Mouse (Mus musculus) intestine, postnatal 0 days (tissue): Measurements from ENCODE around the gene Pdcd1lg2. TPM values are rescaled to one million over a fixed set of nuclear protein-coding genes. Genes with fewer than 3 reads are reported as not detected.
A peak's percentile ranks its signal among the peaks of the same experiment; 100 is the strongest.

Experiments
- ATAC-seq: fragments of 200-750 bp; cut with Nextera tagmentation; 2 replicates; pipeline ENCODE4 v1.8.0; 2017; ENCODE audit warnings: mild to moderate bottlenecking, moderate TSS enrichment, moderate library complexity
- H3K27ac ChIP-seq: fragments of 300-500 bp; sonication (generic); 2 replicates; pipeline ENCODE4 v1.5.1; 2014; ENCODE audit warnings: mild to moderate bottlenecking, low read depth, low read length, moderate library complexity
- H3K27me3 ChIP-seq: fragments of 300-500 bp; sonication (generic); replicated peaks from 2 replicates; pipeline ENCODE4 v1.6.1; 2014; ENCODE audit warnings: low read length, mixed read lengths; ENCODE audit not compliant: control insufficient read depth, insufficient read depth
- H3K36me3 ChIP-seq: fragments of 300-500 bp; sonication (generic); 2 replicates; pipeline ENCODE4 v1.6.1; 2014; ENCODE audit warnings: mild to moderate bottlenecking, moderate library complexity; ENCODE audit not compliant: control insufficient read depth, insufficient read depth
- H3K4me1 ChIP-seq: fragments of 300-500 bp; sonication (generic); replicated peaks from 2 replicates; pipeline ENCODE4 v1.6.1; 2014; ENCODE audit warnings: antibody characterized with exemption, low read length, mixed read lengths; ENCODE audit not compliant: control insufficient read depth, insufficient read depth
- H3K4me2 ChIP-seq: fragments of 300-500 bp; sonication (generic); replicated peaks from 2 replicates; pipeline ENCODE4 v1.6.1; 2014; ENCODE audit warnings: low read depth, mild to moderate bottlenecking, moderate library complexity
- H3K4me3 ChIP-seq: fragments of 300-500 bp; sonication (generic); 2 replicates; pipeline ENCODE4 v1.5.1; 2014; ENCODE audit warnings: low read depth, low read length
- H3K9ac ChIP-seq: fragments of 300-500 bp; sonication (generic); 2 replicates; pipeline ENCODE4 v1.6.1; 2014; ENCODE audit warnings: mild to moderate bottlenecking, low read depth, low read length
- H3K9me3 ChIP-seq: fragments of 300-500 bp; sonication (generic); 2 replicates; pipeline ENCODE4 v1.6.1; 2016; ENCODE audit warnings: mixed run types; ENCODE audit not compliant: control insufficient read depth
- CTCF ChIP-seq: sonication (generic); IDR thresholded peaks from 2 replicates; pipeline ENCODE4 v1.5.1; 2016; ENCODE audit warnings: low read depth, mild to moderate bottlenecking, control low read depth, antibody characterized with exemption, moderate library complexity
- WGBS: fragments of 180-500 bp; shearing (Covaris S2); extraction: QIAGEN DNeasy Blood & Tissue Kit; methylation state at CpG from one replicate; pipeline ENCODE4 v1.1.7; 2014; 5-methylcytosine and 5-hydroxymethylcytosine counted together
- polyA plus RNA-seq: library from polyadenylated mRNA; unstranded; fragments of >200 nt; fragmentation: Nextera tagmentation; extraction: Ambion mirVana; gene quantifications from 2 replicates; pipeline ENCODE4 v1.2.1, GENCODE M21; 2015

Pdcd1lg2 gene
- polyA plus RNA-seq, 1 experiment from 2014 or later = not detected

DNA sequence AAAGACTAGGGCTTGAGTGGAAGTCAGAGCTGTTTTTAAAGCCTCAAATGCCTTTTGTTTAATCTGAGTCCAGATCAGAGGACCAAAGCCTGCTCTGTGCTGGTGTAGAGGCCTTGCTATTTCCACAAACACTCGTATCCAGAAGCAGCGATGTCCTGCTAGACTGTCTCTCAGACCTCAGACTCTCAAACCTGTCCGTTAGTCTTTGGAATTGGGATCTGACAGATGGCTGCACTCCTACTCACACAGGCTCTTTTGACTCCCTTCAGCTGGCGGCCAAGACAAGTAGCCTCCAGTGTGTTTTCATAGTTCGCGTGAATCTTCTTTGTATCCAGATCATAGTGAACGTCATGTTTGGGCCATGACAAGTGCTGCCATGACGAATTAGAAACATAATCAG lies 39.7 kb downstream of the Pdcd1lg2 start:
- H3K4me1 ChIP-seq = no peaks in the 10 kb centered on the region
- no peak overlapping the region for H3K9ac ChIP-seq
- no peak overlapping the region for H3K27ac ChIP-seq
- no peaks in the 10 kb centered on the region for H3K36me3 ChIP-seq
- no peak for ATAC-seq
- no peaks in the 10 kb centered on the region; the same call in 1 of the 2 replicates for H3K9me3 ChIP-seq
- H3K27me3 ChIP-seq = no peaks in the 10 kb centered on the region
- 83% methylated on average over 8 of the region's 8 CpGs for WGBS
- no peak for TF ChIP-seq CTCF
- H3K4me3 ChIP-seq = no peak overlapping the region
- H3K4me2 ChIP-seq = no peak overlapping the region

DNA sequence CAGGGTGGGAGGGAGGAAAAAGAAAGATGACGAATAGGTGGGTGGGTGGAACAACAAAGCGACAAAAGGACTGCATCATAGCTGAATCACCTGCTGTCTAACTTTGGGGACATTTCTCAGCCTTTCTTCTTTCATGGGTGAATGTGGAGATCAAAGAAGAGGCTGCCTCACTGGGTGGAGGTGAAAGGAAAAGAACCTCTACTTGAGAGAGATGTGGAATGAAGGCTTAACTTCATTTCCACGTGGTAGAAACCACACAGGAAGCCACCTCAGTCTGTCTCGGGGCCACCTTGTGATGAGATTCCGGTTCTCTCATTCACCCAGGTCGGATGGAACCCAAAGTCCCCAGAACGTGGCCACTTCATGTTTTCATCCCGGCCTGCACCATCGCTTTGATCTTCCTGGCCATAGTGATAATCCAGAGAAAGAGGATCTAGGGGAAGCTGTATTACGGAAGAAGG lies 43.5 kb downstream of the Pdcd1lg2 start:
- 77% methylated on average over 10 of the region's 10 CpGs for WGBS
- Histone ChIP-seq H3K9me3 (no peaks in the 10 kb centered on the region; the same call in 1 of the 2 replicates), H3K4me2 (no peak overlapping the region), H3K36me3 (no peaks in the 10 kb centered on the region), H3K27me3 (no peaks in the 10 kb centered on the region), H3K4me3 (no peak overlapping the region), H3K27ac (no peak overlapping the region), H3K4me1 (no peaks in the 10 kb centered on the region), H3K9ac (no peak overlapping the region)
- no peak for TF ChIP-seq CTCF
- no peak for ATAC-seq

DNA sequence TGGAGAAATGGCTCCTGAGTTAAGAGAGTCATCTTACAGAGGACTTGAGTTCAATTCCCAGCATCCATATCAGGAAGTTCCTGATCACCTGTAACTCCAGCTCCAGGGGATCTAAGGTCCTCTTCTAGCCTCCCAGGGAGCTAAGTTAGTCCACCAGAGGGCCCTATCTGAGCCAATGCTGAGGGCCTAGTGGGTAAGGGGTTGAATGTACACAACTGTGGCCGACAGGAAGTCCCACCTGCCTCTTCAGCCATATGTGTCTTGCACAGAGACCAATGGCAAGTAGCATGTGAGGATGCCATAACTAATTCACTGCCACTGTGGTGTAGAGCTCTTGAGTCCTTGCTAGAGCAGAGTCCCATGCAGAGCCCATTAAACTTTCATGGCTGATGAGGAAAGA lies 44.4 kb downstream of the Pdcd1lg2 start:
- ATAC-seq = no peak
- 0 out of 2 replicates have a peak, but pooled peaks have one; percentile 15 for TF ChIP-seq CTCF
- 65% methylated on average over 1 of the region's 1 CpGs for WGBS

DNA sequence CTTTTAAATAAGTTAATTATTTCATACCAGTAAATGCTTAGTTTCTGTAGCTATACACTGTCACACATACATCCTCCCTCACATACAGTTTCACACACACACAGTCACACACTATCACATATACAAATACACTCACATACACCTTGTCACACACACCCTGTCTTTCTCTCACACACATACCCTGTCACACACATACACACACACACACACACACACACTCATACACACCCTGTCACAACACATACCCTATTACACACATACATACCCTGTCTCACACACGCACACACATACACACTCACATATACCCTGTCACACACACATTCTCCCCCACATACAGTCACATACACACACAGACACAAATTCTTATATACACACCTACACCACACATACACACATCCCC lies 47.3 kb downstream of the Pdcd1lg2 start:
- no peak for TF ChIP-seq CTCF
- no peak overlapping the region for H3K27ac ChIP-seq
- H3K9me3 ChIP-seq = no peaks in the 10 kb centered on the region
- H3K4me1 ChIP-seq = no peaks in the 10 kb centered on the region
- H3K4me3 ChIP-seq = no peak overlapping the region
- no peaks in the 10 kb centered on the region for H3K36me3 ChIP-seq
- no peak for ATAC-seq
- no peaks in the 10 kb centered on the region for H3K27me3 ChIP-seq
- no peak overlapping the region for H3K4me2 ChIP-seq
- H3K9ac ChIP-seq = no peak overlapping the region
- WGBS = 97% methylated on average over 1 of the region's 1 CpGs

More for the DNA sequence above, 44.4 kb downstream of the Pdcd1lg2 start:
- no peak overlapping the region for H3K27ac ChIP-seq
- no peaks in the 10 kb centered on the region for H3K4me1 ChIP-seq
- no peak overlapping the region for H3K9ac ChIP-seq
- H3K27me3 ChIP-seq = no peaks in the 10 kb centered on the region
- no peak overlapping the region for H3K4me2 ChIP-seq
- no peaks in the 10 kb centered on the region; the same call in 1 of the 2 replicates for H3K9me3 ChIP-seq
- no peaks in the 10 kb centered on the region for H3K36me3 ChIP-seq
- no peak overlapping the region for H3K4me3 ChIP-seq

DNA sequence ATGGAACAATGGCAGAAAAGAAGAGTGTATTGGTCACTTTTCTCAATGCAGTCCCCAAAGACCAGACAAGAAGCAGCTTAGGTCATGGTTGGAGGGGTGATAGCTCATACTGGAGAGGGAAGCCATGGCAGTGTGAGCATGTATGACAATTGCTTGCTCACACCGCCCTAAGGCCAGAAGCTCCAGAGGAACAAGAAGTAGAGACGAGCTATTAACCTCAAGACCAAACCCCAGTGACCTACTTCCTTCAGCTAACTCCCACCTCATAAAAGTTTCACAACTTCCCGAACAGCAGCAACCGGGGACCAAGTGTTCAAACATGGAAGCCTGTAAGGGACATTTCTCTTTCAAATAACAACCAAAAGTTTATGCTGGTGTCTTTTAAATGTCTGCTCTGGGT lies 51.7 kb downstream of the Pdcd1lg2 start:
- H3K36me3 ChIP-seq = no peaks in the 10 kb centered on the region
- no peaks in the 10 kb centered on the region for H3K9me3 ChIP-seq
- no peak overlapping the region for H3K9ac ChIP-seq
- no peak overlapping the region for H3K4me2 ChIP-seq
- TF ChIP-seq CTCF = no peak
- 39% methylated on average over 4 of the region's 4 CpGs for WGBS
- no peak overlapping the region for H3K4me3 ChIP-seq
- H3K27me3 ChIP-seq = no peaks in the 10 kb centered on the region
- no peak for ATAC-seq
- H3K4me1 ChIP-seq = no peaks in the 10 kb centered on the region
- no peak overlapping the region for H3K27ac ChIP-seq

DNA sequence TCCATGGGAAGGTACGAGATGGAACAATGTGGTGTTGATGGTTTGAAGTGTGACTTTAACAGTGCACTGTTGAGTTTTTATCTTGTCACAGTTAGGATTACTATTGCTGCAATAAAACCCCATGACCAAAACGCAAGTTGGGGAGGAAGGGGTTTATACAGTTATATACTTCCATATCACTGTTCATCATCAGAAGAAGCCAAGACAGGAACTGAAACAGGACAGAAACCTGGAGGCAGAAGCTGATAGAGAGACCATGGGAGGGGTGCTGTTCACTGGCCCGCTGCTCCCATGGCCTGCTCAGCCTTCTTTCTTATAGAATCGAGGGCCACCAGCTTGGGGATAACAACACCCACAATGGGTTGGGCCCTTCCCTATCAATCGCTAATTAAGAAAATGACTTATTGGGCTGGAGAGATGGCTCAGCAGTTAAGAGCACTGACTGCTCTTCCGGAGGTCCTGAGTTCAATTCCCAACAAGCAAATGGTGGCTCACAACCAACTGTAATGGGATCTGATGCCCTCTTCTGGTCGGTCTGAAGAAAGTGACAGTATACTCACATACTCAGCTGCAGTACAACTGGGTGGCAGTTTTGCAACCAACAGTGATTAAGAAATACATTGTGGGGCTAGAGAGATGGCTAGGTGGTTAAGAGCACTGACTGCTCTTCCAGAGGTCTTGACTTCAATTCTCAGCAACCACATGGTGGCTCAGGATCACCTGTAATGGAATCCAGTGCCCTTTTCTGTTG lies 53.1 kb downstream of the Pdcd1lg2 start:
- no peak overlapping the region for H3K4me3 ChIP-seq
- H3K4me2 ChIP-seq = no peak overlapping the region
- no peak for ATAC-seq
- no peaks in the 10 kb centered on the region for H3K4me1 ChIP-seq
- no peak overlapping the region for H3K27ac ChIP-seq
- peak; percentile 36; the same call in 1 of the 2 replicates for TF ChIP-seq CTCF
- H3K36me3 ChIP-seq = no peaks in the 10 kb centered on the region
- H3K27me3 ChIP-seq = no peaks in the 10 kb centered on the region
- no peak overlapping the region for H3K9ac ChIP-seq
- WGBS = 89% methylated on average over 7 of the region's 7 CpGs
- no peaks in the 10 kb centered on the region for H3K9me3 ChIP-seq
